Mouse (Mus musculus) embryo, embryonic 11 days (tissue): ENCODE data around the gene Pde3b.
"Not testable (repeated sequence)": the region's sequence is repeated elsewhere in the genome, so short reads cannot be mapped to it uniquely, and the experiment has no call there.

ENCODE experiments used
- DNase-seq: peaks from one replicate; pipeline ENCODE4 v3.0.0-alpha.2; 2015

Pde3b gene

GRCm38 (mm10) chr7:114479779-114480178 is 64.7 kb downstream of the Pde3b start:
- no peak for DNase-seq

- no peak for DNase-seq
Measured at GRCm38 (mm10) chr7:114480196-114480989, 65.3 kb downstream of the Pde3b start.

- no peak for DNase-seq
Measured at GRCm38 (mm10) chr7:114481008-114481407, 65.9 kb downstream of the Pde3b start.

- no peak for DNase-seq
Measured at GRCm38 (mm10) chr7:114481429-114481931, 66.4 kb downstream of the Pde3b start.

GRCm38 (mm10) chr7:114492540-114492939 is 77.5 kb downstream of the Pde3b start:
- no peak for DNase-seq

GRCm38 (mm10) chr7:114494033-114494432 is 79.0 kb downstream of the Pde3b start:
- DNase-seq = no peak

- no peak for DNase-seq
Measured at GRCm38 (mm10) chr7:114499293-114499692, 84.2 kb downstream of the Pde3b start.

GRCm38 (mm10) chr7:114508879-114509278 is 93.8 kb downstream of the Pde3b start:
- DNase-seq = no peak

- no peak for DNase-seq
Measured at GRCm38 (mm10) chr7:114520122-114520521, 105.0 kb downstream of the Pde3b start.

- no peak for DNase-seq
Measured at GRCm38 (mm10) chr7:114526245-114526644, 111.2 kb downstream of the Pde3b start.

GRCm38 (mm10) chr7:114536179-114536578 is 121.1 kb downstream of the Pde3b start:
- DNase-seq = no peak

GRCm38 (mm10) chr7:114562531-114563241 is 147.6 kb downstream of the Pde3b start, which contains the start of gene Cyp2r1:
TSS of gene Cyp2r1 (minus strand) at chr7:114562972.
- DNase-seq = peak; percentile 93

GRCm38 (mm10) chr7:114573866-114574265 is 158.8 kb downstream of the Pde3b start:
- not testable (repeated sequence) for DNase-seq

- no peak for DNase-seq
Measured at GRCm38 (mm10) chr7:114576931-114577330, 161.8 kb downstream of the Pde3b start.

- DNase-seq = no peak
Measured at GRCm38 (mm10) chr7:114577665-114578064, 162.6 kb downstream of the Pde3b start.

GRCm38 (mm10) chr7:114580426-114580825 is 165.3 kb downstream of the Pde3b start:
- peak; percentile 81 for DNase-seq

- no peak for DNase-seq
Measured at GRCm38 (mm10) chr7:114581200-114581599, 166.1 kb downstream of the Pde3b start.

GRCm38 (mm10) chr7:114582441-114582840 is 167.4 kb downstream of the Pde3b start:
- no peak for DNase-seq
